Mouse (Mus musculus) neutrophil, adult 59 days (primary cell): ENCODE data around the gene Polr1a. TPM values are rescaled to one million over a fixed set of nuclear protein-coding genes. Genes with fewer than 3 reads are reported as not detected.

Experiments used
- total RNA-seq, 2 experiments: library from RNA; stranded (reverse); gene quantifications; 1 replicate in 1 of 2; 2 replicates in 1 of 2; pipeline ENCODE4 v1.2.4; 2023

Gene Polr1a
- total RNA-seq: 10 to 100 TPM; 46.4 to 61.0 TPM

DNA sequence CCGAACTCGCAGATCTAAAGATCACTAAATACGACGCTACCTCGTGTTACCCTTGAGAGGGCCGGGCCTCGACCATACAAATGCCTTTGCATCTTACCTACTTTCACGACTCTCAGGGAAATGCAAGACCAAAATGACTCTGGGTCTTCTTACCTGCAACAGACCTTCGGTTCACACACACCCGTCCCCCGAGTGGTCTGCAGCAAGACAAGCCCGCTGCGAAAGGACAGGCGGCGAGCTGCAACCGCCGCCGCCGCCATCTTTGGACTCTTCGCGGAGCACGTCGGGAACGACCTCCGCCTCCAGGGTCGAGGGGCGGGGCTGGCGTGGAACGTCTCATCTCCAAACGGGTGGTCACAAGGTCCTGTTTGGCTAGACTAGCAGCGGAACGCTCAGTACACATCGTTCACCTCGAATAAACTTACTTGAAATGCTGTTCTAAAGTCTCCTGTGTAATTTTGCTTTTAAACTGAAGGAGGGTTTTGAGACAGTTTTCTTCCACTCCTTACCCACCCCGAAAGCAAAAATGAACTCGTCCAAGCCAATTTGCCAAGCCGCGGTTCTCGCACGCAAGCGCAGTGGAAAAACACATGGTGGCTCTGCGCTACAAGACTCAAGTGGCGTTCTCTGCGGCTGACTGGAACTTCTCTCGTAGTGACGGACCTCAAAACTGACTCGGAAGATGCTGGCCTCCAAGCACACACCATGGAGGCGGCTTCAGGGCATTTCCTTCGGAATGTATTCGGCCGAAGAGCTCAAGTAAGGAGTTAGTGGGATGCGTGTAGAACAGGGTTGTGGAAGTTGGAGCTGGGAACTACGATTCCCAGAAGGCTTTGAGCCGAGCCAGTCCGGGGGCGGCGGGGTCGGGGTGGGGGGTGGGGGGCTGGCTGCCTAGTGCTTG, at the start of gene Polr1a, which contains the start of gene Ptcd3:
TSS of gene Polr1a (plus strand) at position 573 of the 901 bp plus-strand sequence.
TSS of gene Ptcd3 (minus strand) at position 270 of the 901 bp plus-strand sequence.

Other genes starting within 250 kb of the Polr1a start
- gene Reep1, start 201.5 kb upstream of the Polr1a start, total RNA-seq: under 1 TPM in 1 of 2 experiments, not detected in 1; 0.11 TPM
- gene Mrpl35, start 82.1 kb upstream of the Polr1a start, total RNA-seq: 10 to 100 TPM in 1 of 2 experiments, 1 to 10 TPM in 1; 6.1 to 15.6 TPM
- 10 to 100 TPM; 53.1 to 54.1 TPM for gene Immt, start 77.7 kb upstream of the Polr1a start, total RNA-seq
- gene Ptcd3, start 303 bp upstream of the Polr1a start, total RNA-seq: 10 to 100 TPM; 27.1 to 29.0 TPM
- 100 to 1,000 TPM; 290 to 317 TPM for gene St3gal5, start 188.5 kb downstream of the Polr1a start, total RNA-seq